Mouse (Mus musculus) bone marrow macrophage, adult 2 months (primary cell): ENCODE measurements at regions not wholly inside any gene's neighbourhood (a gene's known extent, or its start where the extent isn't known, plus 50 kb on each side); places are given as distances from the start of the nearest gene placed in this dataset.

Experiments used
- H3K27ac ChIP-seq: 2 replicates; pipeline ENCODE4 v1.5.1; 2012; ENCODE audit warnings: low read depth, low read length; ENCODE audit not compliant: insufficient read depth
- H3K4me1 ChIP-seq: 2 replicates; pipeline ENCODE4 v1.6.1; 2012; ENCODE audit warnings: low read length; ENCODE audit not compliant: control insufficient read depth, insufficient read depth
- H3K4me3 ChIP-seq: 2 replicates; pipeline ENCODE4 v1.5.1; 2012; ENCODE audit warnings: mild to moderate bottlenecking, low read length, moderate library complexity; ENCODE audit not compliant: insufficient read depth
- CTCF ChIP-seq: IDR thresholded peaks from 2 replicates; pipeline ENCODE4 v1.5.1; 2012; ENCODE audit warnings: low read depth, mild to moderate bottlenecking, low read length, moderate library complexity
- POLR2A ChIP-seq: IDR thresholded peaks from 2 replicates; pipeline ENCODE4 v1.6.1; 2012; ENCODE audit warnings: mild to moderate bottlenecking, low read depth, low read length, borderline replicate concordance

DNA sequence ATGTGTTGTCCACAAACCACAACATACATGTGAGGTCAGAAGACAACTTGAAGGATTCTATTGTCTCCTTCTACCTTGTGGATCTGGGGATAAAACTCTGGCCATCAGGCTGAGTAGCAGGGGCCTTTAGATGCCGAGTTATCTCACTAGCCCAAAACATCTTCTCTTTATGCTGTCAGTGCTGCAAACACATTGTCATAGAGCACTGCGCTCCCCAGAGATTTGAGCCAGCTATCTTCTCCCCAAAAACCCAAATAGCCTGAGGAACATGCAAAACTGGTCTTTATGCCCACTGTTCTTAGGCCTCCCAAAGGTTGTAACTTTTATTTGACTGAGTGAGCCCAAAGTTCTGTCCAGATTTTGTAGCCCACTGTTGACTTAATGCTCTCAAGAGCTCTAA lies 102.0 kb downstream of the Dad1 start:
- Histone ChIP-seq H3K27ac (no peak overlapping the region), H3K4me1 (no peaks in the 10 kb centered on the region), H3K4me3 (no peak overlapping the region)
- TF ChIP-seq CTCF (no peak), POLR2A (no peak)

DNA sequence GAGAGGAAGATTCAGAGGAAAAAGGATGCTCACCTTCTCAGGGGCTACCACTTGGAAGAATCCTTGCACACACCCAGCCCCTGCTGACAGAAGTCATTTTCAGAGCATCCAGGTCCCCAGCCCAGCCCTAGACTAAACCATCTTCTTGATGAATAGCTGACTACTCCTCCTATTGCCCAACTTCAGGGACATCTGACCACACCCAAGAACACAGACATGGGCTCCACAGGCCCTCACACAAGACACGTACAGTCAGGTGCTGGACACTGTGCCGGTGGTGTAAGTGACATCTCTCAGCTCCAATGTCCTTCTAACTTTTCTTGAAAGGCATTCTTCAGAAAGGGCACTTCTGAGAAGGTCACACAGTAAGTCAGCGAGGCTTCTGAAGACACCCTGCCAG lies 102.6 kb downstream of the Dad1 start:
- H3K4me3 ChIP-seq: no peak overlapping the region
- no peaks in the 10 kb centered on the region for H3K4me1 ChIP-seq
- H3K27ac ChIP-seq: no peak overlapping the region
- no peak for TF ChIP-seq CTCF
- no peak for TF ChIP-seq POLR2A

DNA sequence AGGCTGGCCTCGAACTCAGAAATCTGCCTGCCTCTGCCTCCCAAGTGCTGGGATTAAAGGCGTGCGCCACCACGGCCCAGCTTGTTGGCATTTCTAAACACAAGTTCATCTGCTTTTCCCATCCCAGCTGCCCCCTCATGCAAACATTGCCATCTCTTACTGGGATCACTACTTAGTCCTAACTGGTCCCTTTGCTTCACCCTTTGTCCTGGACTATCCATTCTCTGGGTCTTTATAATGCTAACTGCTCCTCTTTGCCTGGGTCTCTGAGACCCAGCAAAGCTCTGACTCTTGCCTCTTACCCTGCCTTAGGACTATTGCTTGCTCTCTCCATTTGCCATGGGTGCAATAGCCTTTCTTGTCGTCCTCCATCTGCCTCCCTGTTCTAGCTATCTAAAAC lies 103.7 kb downstream of the Dad1 start:
- Histone ChIP-seq H3K4me3 (no peak overlapping the region), H3K4me1 (no peaks in the 10 kb centered on the region), H3K27ac (no peak overlapping the region)
- TF ChIP-seq POLR2A: no peak
- no peak for TF ChIP-seq CTCF

DNA sequence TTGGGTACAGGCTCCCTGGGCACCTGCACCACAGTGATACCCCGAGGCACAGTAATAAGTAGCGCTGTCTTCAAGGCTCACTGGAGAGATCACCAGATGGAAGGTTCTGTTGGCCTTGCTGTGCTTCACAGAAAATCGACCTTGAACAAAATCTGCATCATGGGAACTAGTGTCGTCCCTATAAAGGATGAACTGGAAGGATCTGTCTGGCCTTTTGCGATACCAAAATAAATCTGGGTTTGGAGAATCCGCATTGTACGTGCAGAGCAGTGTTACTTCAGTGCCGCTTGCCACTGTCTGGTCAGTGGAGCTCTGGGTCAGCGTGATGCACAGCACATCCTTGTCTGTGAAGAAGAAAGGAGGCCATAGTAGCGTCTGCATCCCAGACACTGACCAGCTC lies 105.3 kb downstream of the Dad1 start:
- Histone ChIP-seq H3K27ac (no peak overlapping the region), H3K4me3 (no peak overlapping the region), H3K4me1 (no peaks in the 10 kb centered on the region)
- TF ChIP-seq CTCF (no peak), POLR2A (no peak)

- H3K4me3 ChIP-seq: no peak overlapping the region
Observed at GRCm38 (mm10) chr14:54148121-54148520, 105.8 kb downstream of the Dad1 start.

DNA sequence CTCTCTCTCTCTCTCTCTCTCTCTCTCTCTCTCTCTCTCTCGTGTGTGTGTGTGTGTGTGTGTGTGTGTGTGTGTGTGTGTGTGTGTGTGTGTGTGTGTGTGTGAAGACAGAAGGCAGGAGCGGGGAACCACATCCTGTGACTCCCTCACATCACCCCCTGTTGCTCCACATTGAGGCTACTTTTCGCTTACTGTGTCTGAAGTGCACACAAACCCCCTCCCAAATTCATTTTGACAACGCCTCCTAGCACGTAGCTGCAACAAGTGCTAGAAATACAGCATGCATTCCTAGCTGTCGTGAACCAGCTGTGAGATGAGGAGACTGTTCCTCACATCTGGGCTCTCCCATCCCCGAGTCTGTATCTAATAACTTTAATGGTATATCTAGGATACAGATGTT lies 106.4 kb downstream of the Dad1 start:
- no peak for TF ChIP-seq POLR2A
- TF ChIP-seq CTCF: no peak
- Histone ChIP-seq H3K4me1 (no peaks in the 10 kb centered on the region), H3K4me3 (no peak overlapping the region), H3K27ac (no peak overlapping the region)

More at GRCm38 (mm10) chr14:54148121-54148520, 105.8 kb downstream of the Dad1 start:
- Histone ChIP-seq H3K4me1 (no peaks in the 10 kb centered on the region), H3K27ac (no peak overlapping the region)
- no peak for TF ChIP-seq CTCF
- no peak for TF ChIP-seq POLR2A

DNA sequence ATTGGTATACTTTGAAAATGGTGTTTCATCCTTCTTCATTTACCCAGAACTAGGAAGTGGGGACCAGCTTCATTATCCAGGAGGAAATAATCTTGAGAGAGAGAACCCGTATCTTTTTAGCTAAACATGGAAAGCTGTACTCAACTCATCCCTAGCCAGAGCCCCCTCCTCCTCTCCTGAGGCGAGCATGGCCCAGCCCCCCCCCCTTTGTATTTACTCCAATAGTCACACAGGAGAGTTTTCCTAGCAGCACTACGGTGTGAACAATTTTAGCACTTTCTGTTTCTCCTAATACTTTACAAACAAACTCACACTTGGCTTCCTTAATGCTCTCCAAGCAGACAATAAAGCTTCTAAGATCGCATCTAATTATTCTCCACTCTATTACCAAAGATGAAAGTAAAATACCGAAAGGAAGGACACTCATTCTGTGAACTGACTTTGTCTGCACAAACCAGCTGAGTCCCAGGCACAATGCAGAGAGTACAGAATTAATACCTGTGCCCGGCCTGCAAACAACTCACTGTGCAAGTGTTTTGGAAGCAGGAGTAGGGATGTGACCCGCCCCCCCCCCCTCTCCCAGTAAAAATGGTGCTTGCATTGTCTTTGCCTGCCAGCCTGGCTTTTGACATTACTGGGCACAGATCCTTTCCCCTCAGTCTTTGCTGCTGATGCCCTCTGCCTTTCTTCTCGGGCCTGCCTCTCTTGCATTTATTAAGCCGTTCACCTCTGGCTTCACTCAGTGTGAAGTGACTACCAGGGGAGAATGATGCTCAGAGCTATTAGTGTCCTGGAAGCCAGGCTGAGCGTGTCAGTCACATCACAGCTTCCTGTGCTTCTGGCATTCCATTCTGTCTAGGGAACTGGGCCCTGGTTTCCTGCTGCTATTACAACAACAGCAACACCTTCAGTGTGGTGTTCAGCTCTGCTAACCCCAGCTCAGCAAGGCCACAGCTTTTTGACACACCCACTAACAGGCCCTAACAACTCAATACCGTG lies 107.9 kb downstream of the Dad1 start:
- no peak for TF ChIP-seq POLR2A
- no peak for TF ChIP-seq CTCF
- no peaks in the 10 kb centered on the region for H3K4me1 ChIP-seq
- H3K27ac ChIP-seq: no peak overlapping the region
- no peak overlapping the region for H3K4me3 ChIP-seq

GRCm38 (mm10) chr14:54143828-54144227 lies 110.1 kb downstream of the Dad1 start:
- TF ChIP-seq POLR2A (no peak), CTCF (no peak)
- Histone ChIP-seq H3K4me1 (no peaks in the 10 kb centered on the region), H3K27ac (no peak overlapping the region)

DNA sequence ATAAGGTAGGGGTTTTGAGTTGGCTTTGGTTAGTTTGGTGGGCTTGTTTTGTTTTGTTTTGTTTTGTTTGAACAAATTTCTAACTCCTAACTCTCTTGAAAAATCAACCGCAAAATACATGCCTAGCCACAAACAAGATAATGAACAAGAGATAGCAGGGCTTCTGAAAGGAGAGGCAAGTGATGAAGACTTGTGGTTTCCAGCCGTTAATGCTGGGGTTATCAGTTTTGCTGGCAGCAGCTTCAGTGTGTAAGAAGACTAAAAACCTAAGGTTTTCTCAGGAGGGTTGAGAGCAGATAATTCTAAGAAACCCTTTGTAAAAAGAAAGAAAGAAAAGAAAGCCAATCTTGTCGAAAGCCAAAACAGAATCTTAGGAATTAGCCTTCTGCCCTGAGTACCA lies 115.6 kb downstream of the Dad1 start:
- Histone ChIP-seq H3K4me1 (no peaks in the 10 kb centered on the region), H3K4me3 (no peak overlapping the region), H3K27ac (no peak overlapping the region)
- no peak for TF ChIP-seq CTCF
- no peak for TF ChIP-seq POLR2A

More at GRCm38 (mm10) chr14:54143828-54144227, 110.1 kb downstream of the Dad1 start:
- H3K4me3 ChIP-seq: no peak overlapping the region

DNA sequence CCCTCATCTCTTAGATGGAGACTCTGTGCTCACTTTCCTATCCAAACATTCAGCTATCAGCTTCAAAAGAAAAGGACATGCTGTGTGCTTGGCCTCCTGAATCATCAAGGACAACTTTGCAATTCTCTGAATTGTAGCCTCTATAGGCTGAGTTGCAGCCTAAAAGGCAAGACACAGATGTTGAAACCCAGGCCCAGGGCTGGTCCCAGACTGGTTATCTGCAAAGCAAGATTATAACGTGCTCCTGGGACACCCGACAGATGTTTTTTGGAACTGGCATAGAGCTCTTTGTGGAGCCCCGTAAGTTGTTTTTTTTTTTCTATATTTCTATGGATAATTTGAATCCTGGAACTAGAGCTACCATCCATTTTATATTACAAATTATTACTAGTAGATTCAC lies 117.4 kb downstream of the Dad1 start:
- Histone ChIP-seq H3K4me3 (no peak overlapping the region), H3K27ac (no peak overlapping the region), H3K4me1 (no peaks in the 10 kb centered on the region)
- TF ChIP-seq CTCF (no peak), POLR2A (no peak)
